Mouse (Mus musculus) gastrocnemius, postnatal 10 days (tissue): ENCODE data around the gene Arhgap18. TPM values are rescaled to one million over a fixed set of nuclear protein-coding genes. Genes with fewer than 3 reads are reported as not detected.
A peak's percentile ranks its signal among the peaks of the same experiment; 100 is the strongest.

Experiments used
- DNase-seq: peaks from one replicate; pipeline ENCODE4 v3.0.0; 2021; ENCODE audit warnings: mixed read lengths
- long read RNA-seq, 2 experiments: library from polyadenylated mRNA; stranded (forward); transcript quantifications; one replicate each; pipeline ENCODE4 v2.0.0; 2021
- total RNA-seq, 2 experiments: library from RNA; stranded (reverse); gene quantifications; 2 replicates each; pipeline ENCODE4 v1.2.3; 2021

The Arhgap18 gene
- total RNA-seq = 10 to 100 TPM; 21.2 to 32.0 TPM
- long read RNA-seq, experiment 1, transcript Arhgap18-201 (15 exons, 3,651 nt) = major isoform, 18 of 28 reads
- long read RNA-seq, experiment 1, partial matches to known transcripts = 2 of 28 reads
- long read RNA-seq, experiment 1, other reads (novel, unspliced or antisense) = 6 of 28 reads
- long read RNA-seq, experiment 2, transcript Arhgap18-201 (15 exons, 3,651 nt) = major isoform, 21 of 22 reads
- long read RNA-seq, experiment 2, partial matches to known transcripts = 1 of 22 reads
- long read RNA-seq, experiment 2, other reads (novel, unspliced or antisense) = 0 of 22 reads

GRCm38 (mm10) chr10:26752929-26753567 is at the start of gene Arhgap18:
Gene Arhgap18 (plus strand): TSS chr10:26753421.
- no peak for DNase-seq

- no peak for DNase-seq
These were observed 42.7 kb upstream of the Arhgap18 start for GRCm38 (mm10) chr10:26710458-26711011.

- no peak for DNase-seq
These were observed 42.2 kb upstream of the Arhgap18 start for GRCm38 (mm10) chr10:26711068-26711467.

GRCm38 (mm10) chr10:26713986-26714385 is 39.2 kb upstream of the Arhgap18 start:
- DNase-seq = no peak

- no peak for DNase-seq
These were observed 28.5 kb upstream of the Arhgap18 start for GRCm38 (mm10) chr10:26724704-26725103.

- DNase-seq = no peak
These were observed 28.0 kb upstream of the Arhgap18 start for GRCm38 (mm10) chr10:26725255-26725654.

- DNase-seq = no peak
These were observed 2.4 kb upstream of the Arhgap18 start for GRCm38 (mm10) chr10:26750827-26751226.

- DNase-seq = peak; percentile 46
These were observed 925 bp upstream of the Arhgap18 start for GRCm38 (mm10) chr10:26752064-26752928.

GRCm38 (mm10) chr10:26754006-26754405 is 785 bp downstream of the Arhgap18 start:
- no peak for DNase-seq

GRCm38 (mm10) chr10:26757231-26757630 is 4.0 kb downstream of the Arhgap18 start:
- DNase-seq = no peak

GRCm38 (mm10) chr10:26759469-26759868 is 6.2 kb downstream of the Arhgap18 start:
- no peak for DNase-seq

GRCm38 (mm10) chr10:26761103-26761502 is 7.9 kb downstream of the Arhgap18 start:
- no peak for DNase-seq

GRCm38 (mm10) chr10:26761991-26762903 is 9.0 kb downstream of the Arhgap18 start:
- no peak for DNase-seq

- no peak for DNase-seq
These were observed 14.0 kb downstream of the Arhgap18 start for GRCm38 (mm10) chr10:26767196-26767595.

- DNase-seq = no peak
These were observed 15.7 kb downstream of the Arhgap18 start for GRCm38 (mm10) chr10:26768943-26769342.

GRCm38 (mm10) chr10:26770035-26770434 is 16.8 kb downstream of the Arhgap18 start:
- DNase-seq = no peak

GRCm38 (mm10) chr10:26771938-26772623 is 18.9 kb downstream of the Arhgap18 start:
- peak; percentile 70 for DNase-seq

- peak; percentile 72 for DNase-seq
These were observed 19.7 kb downstream of the Arhgap18 start for GRCm38 (mm10) chr10:26772624-26773540.

GRCm38 (mm10) chr10:26773541-26773940 is 20.3 kb downstream of the Arhgap18 start:
- DNase-seq = no peak

GRCm38 (mm10) chr10:26774266-26774665 is 21.0 kb downstream of the Arhgap18 start:
- DNase-seq = no peak
